Mouse (Mus musculus): Measurements from ENCODE around the gene Gm38392. TPM values are rescaled to one million over a fixed set of nuclear protein-coding genes. Genes with fewer than 3 reads are reported as not detected.
A peak's percentile ranks its signal among the peaks of the same experiment; 100 is the strongest.

Gene Gm38392
- total RNA-seq, 2 experiments from 2014 or later, result 0.59 TPM; not detected in 1

DNA sequence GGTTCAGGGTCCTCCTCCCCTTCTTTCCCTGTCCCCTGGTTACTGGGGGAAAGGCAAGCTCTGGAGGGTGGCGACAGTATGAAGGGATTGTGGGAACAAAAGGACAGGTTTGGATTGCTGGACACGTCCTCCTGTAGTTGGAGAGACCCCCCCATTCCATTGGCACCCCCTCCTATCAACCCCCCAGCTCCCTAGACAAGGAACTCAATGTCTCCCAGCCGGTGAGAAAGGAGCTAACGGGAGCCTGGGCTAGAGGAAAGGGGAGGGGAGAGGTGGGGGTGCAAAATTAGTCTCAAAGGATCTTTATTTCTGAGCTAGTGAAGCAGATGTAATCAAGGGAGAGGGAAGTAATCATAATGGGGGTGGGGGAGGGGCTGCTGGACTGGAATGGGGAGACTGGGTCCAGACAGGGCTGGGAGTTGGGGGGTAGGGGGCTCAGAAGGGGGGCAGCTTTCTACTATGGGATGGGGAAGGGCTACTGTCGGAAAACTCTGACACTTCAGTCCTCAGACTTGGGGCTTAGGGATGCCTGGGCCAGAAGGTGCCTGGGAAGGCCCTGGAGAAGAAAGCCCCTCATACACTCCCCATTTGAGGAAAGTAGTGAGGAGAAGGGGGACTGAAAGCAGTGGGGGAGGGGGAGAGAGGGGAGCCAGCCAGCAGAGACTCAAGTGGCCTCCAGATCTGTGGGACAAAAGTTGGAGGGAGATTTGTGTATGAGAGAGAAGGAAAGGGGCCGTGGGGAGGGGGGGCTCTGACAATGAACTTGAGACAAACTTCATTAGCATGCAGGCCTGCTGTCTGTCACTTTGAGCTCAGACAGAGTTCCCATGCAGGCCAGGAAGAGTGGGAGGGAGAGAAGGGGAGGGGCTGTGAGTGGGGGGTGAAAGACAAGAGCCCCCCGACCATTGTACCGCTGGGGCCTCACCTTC lies 81.2 kb downstream of the Gm38392 start:
- peak in 1 of 2 experiments; percentile 34 for DNase-seq (ENCODE audit: low spot score in 2 of 2)
- H3K4me3 ChIP-seq, result peak overlapping the region; percentile 81
- H3K27ac ChIP-seq, result peak overlapping the region; percentile 99
- TF ChIP-seq CTCF (conservative IDR thresholded peaks at IDR 0.05), result no peak

GRCm38 (mm10) chr3:88205176-88205562 lies 81.8 kb downstream of the Gm38392 start:
- peak overlapping the region; percentile 99 for H3K27ac ChIP-seq
- H3K4me3 ChIP-seq, result no peak overlapping the region
- no peak for TF ChIP-seq CTCF (conservative IDR thresholded peaks at IDR 0.05)
- peak in 1 of 2 experiments; percentile 23 for DNase-seq (ENCODE audit: low spot score in 2 of 2)

DNA sequence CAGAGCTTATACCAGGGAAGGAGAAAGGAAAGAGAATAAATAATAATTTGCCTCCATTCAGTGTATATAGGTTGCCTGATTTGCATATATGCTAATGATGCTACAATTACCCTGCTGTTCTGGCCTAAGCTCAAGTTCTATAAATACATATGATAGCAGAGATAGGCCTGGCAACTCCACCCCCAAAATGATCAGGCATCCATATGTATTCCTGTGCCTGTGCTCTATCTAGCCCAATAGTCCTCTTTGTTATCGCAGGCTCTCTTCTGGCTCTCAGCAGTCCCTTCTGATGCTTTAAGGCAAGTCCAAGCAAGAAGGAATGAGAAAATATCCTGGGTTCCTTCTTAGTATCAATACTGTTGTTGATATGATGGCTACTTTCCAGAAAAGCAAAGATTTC lies 82.3 kb downstream of the Gm38392 start:
- TF ChIP-seq CTCF (conservative IDR thresholded peaks at IDR 0.05), result no peak
- Histone ChIP-seq H3K4me3 (no peak overlapping the region), H3K27ac (peak overlapping the region; percentile 99)
- no peak for DNase-seq (ENCODE audit: low spot score in 2 of 2)

- no peak for TF ChIP-seq CTCF (conservative IDR thresholded peaks at IDR 0.05)
- Histone ChIP-seq H3K27ac (peak overlapping the region; percentile 99), H3K4me3 (no peak overlapping the region)
- DNase-seq (ENCODE audit: low spot score in 2 of 2), result no peak
These were observed 82.9 kb downstream of the Gm38392 start for GRCm38 (mm10) chr3:88203999-88204700.

GRCm38 (mm10) chr3:88203456-88203855 lies 83.6 kb downstream of the Gm38392 start:
- no peak overlapping the region for H3K4me3 ChIP-seq
- TF ChIP-seq CTCF (conservative IDR thresholded peaks at IDR 0.05), result no peak
- no peak for DNase-seq (ENCODE audit: low spot score in 2 of 2)
- H3K27ac ChIP-seq, result peak overlapping the region; percentile 99

DNA sequence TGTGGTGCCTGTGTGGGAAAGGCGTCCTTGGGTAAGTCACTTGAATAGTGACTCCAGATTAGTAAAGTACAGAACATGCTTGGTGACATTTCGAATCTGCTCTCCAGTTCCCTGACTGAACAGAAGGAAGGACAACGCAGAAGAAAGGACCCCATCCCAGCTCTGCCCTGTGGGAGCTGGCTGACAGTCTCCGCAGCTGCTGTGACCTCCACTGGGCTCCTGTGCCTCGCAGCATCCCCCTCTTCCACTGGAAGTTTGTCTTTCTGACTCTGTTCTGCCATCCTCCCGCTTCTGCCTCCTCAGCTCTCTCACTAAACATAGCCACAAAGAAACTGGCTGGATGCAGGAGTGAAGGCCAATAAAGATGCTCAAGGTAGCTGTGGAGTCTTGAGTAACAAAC lies 84.0 kb downstream of the Gm38392 start:
- DNase-seq (ENCODE audit: low spot score in 2 of 2), result no peak
- no peak for TF ChIP-seq CTCF (conservative IDR thresholded peaks at IDR 0.05)
- Histone ChIP-seq H3K4me3 (peak overlapping the region; percentile 73), H3K27ac (peak overlapping the region; percentile 99)

DNA sequence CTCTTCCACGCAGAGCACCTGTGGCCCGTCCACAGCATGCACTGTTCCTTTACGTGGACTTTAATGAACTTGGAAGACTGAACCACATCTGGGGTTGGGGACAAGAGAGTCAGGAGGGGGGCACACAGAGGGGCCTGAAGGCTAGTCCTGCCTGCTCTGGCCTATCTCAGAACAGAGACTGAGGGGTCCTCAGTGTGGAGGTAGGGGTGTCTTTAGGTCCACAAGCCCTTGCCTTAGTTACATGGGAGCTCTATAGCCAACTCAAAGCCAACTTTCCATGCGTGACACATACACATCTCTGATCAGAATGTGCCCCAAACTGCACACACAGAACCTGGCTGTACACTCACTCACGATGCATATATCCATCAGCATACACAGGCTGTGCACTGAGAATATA lies 85.4 kb downstream of the Gm38392 start:
- H3K27ac ChIP-seq, result peak overlapping the region; percentile 99
- H3K4me3 ChIP-seq, result peak overlapping the region; percentile 73
- no peak for TF ChIP-seq CTCF (conservative IDR thresholded peaks at IDR 0.05)
- DNase-seq (ENCODE audit: low spot score in 2 of 2), result no peak

DNA sequence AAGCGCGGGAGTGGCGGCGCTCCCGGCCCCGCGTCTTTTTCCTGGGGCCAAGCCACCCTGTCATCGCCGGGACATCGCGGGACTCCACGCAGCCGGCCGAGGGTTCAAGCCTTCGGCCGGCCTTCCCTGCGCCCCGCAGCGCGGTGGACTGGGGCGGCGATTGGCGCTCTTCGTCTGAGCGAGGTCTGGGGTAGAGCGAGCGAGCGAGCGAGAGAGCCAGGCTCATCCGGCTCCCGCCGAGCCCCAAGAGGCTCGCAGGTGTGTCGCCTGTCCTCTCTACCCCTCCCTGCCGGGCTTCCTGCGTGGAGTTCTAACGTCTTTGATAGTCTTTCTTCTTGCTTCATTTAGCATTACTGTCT lies 86.1 kb downstream of the Gm38392 start:
- no peak for DNase-seq (ENCODE audit: low spot score in 2 of 2)
- no peak for TF ChIP-seq CTCF (conservative IDR thresholded peaks at IDR 0.05)
- Histone ChIP-seq H3K4me3 (peak overlapping the region; percentile 73), H3K27ac (peak overlapping the region; percentile 99)

DNA sequence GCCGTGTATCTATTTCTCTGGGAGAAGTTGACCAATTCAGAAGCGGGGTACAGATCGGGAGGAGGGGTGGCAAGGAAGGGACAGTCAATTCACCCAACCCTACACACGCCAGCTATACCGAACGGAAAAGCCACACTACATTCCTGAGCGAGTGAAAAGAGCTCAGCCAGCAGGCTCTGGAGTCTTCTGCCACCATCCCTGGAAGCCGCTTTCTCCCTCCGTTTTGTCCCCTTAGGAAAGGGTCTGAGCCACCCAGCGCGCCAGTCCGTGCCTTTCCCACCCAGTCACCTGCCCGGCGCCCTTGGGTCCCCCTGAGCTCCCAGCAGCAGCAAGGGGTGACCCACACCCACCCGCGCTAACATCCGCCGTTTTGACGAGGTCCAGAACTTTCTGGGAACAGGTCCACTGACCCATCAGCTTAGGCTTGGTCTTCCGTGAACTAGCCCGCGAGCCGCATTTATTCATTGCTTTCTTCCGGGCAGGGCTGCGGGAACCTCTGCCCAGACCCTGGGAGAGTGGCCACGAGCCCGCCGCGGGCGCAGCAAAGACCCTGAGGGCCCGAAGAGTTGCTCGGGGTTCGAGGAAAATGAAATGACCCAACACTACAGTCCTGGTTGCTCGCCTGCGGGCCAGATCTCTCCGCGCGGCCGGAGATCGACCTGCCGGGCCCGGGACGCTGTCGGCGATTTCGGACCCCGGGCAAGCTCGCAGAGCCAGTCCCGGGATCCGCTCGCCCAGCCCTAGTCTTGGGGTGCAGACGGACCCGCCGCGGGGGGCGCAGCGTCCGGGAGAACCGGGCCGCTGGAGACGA lies 86.6 kb downstream of the Gm38392 start:
- peak; percentile 49 for TF ChIP-seq CTCF (conservative IDR thresholded peaks at IDR 0.05)
- no peak for DNase-seq (ENCODE audit: low spot score in 2 of 2)
- peak overlapping the region; percentile 99 for H3K27ac ChIP-seq
- H3K4me3 ChIP-seq, result peak overlapping the region; percentile 73

GRCm38 (mm10) chr3:88199541-88200110 lies 87.4 kb downstream of the Gm38392 start:
- Histone ChIP-seq H3K27ac (peak overlapping the region; percentile 99), H3K4me3 (peak overlapping the region; percentile 73)
- TF ChIP-seq CTCF (conservative IDR thresholded peaks at IDR 0.05), result no peak
- DNase-seq (ENCODE audit: low spot score in 2 of 2), result no peak

- no peak for TF ChIP-seq CTCF (conservative IDR thresholded peaks at IDR 0.05)
- no peak overlapping the region for H3K27ac ChIP-seq
- DNase-seq (ENCODE audit: low spot score in 2 of 2), result no peak
- no peak overlapping the region for H3K4me3 ChIP-seq
These were observed 88.4 kb downstream of the Gm38392 start for GRCm38 (mm10) chr3:88198505-88199020.
